Mouse (Mus musculus) forebrain, embryonic 16.5 days (tissue): ENCODE results near the gene Cul9. TPM values are rescaled to one million over a fixed set of nuclear protein-coding genes. Genes with fewer than 3 reads are reported as not detected.

Experiments
- ATAC-seq: fragments of 200-750 bp; cut with Nextera tagmentation; 2 replicates; pipeline ENCODE4 v1.8.0; 2017; ENCODE audit warnings: mild to moderate bottlenecking, moderate library complexity
- H3K27ac ChIP-seq: fragments of 300-500 bp; sonication (generic); 2 replicates; pipeline ENCODE4 v1.5.1; 2014; ENCODE audit warnings: low read length, control low read depth
- H3K27me3 ChIP-seq: fragments of 300-500 bp; sonication (generic); replicated peaks from 2 replicates; pipeline ENCODE4 v1.6.1; 2014; ENCODE audit warnings: low read length; ENCODE audit not compliant: control insufficient read depth, insufficient read depth
- H3K36me3 ChIP-seq: fragments of 300-500 bp; sonication (generic); 2 replicates; pipeline ENCODE4 v1.6.1; 2014; ENCODE audit not compliant: control insufficient read depth, insufficient read depth
- H3K4me1 ChIP-seq: fragments of 300-500 bp; sonication (generic); replicated peaks from 2 replicates; pipeline ENCODE4 v1.6.1; 2014; ENCODE audit warnings: low read length; ENCODE audit not compliant: control insufficient read depth, insufficient read depth
- H3K4me2 ChIP-seq: fragments of 300-500 bp; sonication (generic); 2 replicates; pipeline ENCODE4 v1.6.1; 2014; ENCODE audit warnings: mild to moderate bottlenecking, low read length, control low read depth
- H3K4me3 ChIP-seq: fragments of 300-500 bp; sonication (generic); replicated peaks from 2 replicates; pipeline ENCODE4 v1.5.1; 2014; ENCODE audit warnings: mild to moderate bottlenecking, low read length, control low read depth
- H3K9ac ChIP-seq: fragments of 300-500 bp; sonication (generic); replicated peaks from 2 replicates; pipeline ENCODE4 v1.6.1; 2014; ENCODE audit warnings: low read depth, low read length, control low read depth
- H3K9me3 ChIP-seq: fragments of 300-500 bp; sonication (generic); 2 replicates; pipeline ENCODE4 v1.6.1; 2016; ENCODE audit warnings: low read length; ENCODE audit not compliant: control insufficient read depth
- WGBS: fragments of 180-500 bp; shearing (Covaris S2); extraction: QIAGEN DNeasy Blood & Tissue Kit; methylation state at CpG from one replicate; pipeline ENCODE4 v1.1.7; 2014; 5-methylcytosine and 5-hydroxymethylcytosine counted together
- polyA plus RNA-seq: library from polyadenylated mRNA; unstranded; fragments of >200 nt; fragmentation: Nextera tagmentation; extraction: Ambion mirVana; gene quantifications from 2 replicates; pipeline ENCODE4 v1.2.1, GENCODE M21; 2015

The Cul9 gene
- polyA plus RNA-seq, 1 experiment from 2014 or later, result 19.8 TPM

- Histone ChIP-seq H3K4me2 (no peak overlapping the region), H3K27ac (no peak overlapping the region), H3K4me1 (peaks cover 38% of the 10 kb centered on the region), H3K9ac (no peak overlapping the region), H3K9me3 (no peaks in the 10 kb centered on the region), H3K4me3 (no peak overlapping the region), H3K36me3 (peaks cover 16% of the 10 kb centered on the region), H3K27me3 (no peaks in the 10 kb centered on the region)
- 92% methylated on average over 9 of the region's 9 CpGs for WGBS
- no peak for ATAC-seq
These were observed 3.5 kb upstream of the Cul9 start for GRCm38 (mm10) chr17:46549642-46550041.

DNA sequence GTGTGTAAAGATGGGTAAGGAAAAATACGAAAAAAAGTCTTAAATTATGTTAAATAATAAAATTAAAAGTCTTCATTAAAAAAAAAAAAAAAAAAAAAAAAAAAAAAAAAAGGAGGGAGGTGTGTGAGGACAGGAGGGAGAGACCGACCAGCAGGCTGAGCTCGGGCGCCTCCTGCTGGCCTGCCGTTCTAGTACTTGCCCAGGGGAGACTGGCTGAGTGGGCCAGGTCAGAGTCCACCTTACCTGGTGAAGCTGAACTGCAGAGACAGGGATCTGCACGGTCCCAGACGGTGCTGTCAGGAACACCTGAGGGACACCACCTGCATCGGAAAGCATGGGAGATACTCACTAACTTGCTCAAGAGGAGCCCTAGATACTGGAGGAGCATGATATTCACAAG lies 3.0 kb upstream of the Cul9 start:
- no peaks in the 10 kb centered on the region for H3K9me3 ChIP-seq
- peaks cover 16% of the 10 kb centered on the region for H3K36me3 ChIP-seq
- H3K4me3 ChIP-seq, result no peak overlapping the region
- H3K4me1 ChIP-seq, result peaks cover 33% of the 10 kb centered on the region
- 23% methylated on average over 8 of the region's 8 CpGs for WGBS
- no peak overlapping the region for H3K4me2 ChIP-seq
- no peak overlapping the region for H3K9ac ChIP-seq
- H3K27ac ChIP-seq, result no peak overlapping the region
- no peak for ATAC-seq
- no peaks in the 10 kb centered on the region for H3K27me3 ChIP-seq

DNA sequence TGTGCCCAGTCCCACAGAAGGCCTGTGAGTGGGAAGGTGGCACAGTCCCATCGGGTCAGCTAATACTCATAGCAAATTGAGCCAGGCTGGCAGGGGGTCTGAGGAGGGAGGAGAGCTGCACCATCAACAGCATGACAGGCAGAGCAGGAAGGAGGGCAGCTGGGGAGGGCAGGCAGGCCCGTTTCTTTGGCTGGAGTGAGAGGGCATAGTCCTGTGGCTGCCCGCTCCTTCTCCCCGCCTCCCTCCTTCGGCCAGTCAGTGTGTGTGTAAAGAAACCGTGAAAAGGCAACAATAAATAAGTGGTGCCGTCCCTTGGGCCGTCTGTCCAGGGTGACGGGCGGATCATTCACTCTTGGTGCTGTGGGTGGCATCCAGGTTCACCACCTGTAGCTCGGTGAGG lies 2.6 kb upstream of the Cul9 start:
- WGBS, result 58% methylated on average over 11 of the region's 11 CpGs
- H3K27ac ChIP-seq, result no peak overlapping the region
- no peaks in the 10 kb centered on the region for H3K9me3 ChIP-seq
- H3K36me3 ChIP-seq, result peaks cover 16% of the 10 kb centered on the region
- peaks cover 29% of the 10 kb centered on the region for H3K4me1 ChIP-seq
- ATAC-seq, result no peak
- H3K27me3 ChIP-seq, result no peaks in the 10 kb centered on the region
- no peak overlapping the region for H3K4me3 ChIP-seq
- no peak overlapping the region for H3K9ac ChIP-seq
- H3K4me2 ChIP-seq, result no peak overlapping the region

- no peak overlapping the region for H3K9ac ChIP-seq
- no peak for ATAC-seq
- no peak overlapping the region for H3K27ac ChIP-seq
- no peaks in the 10 kb centered on the region for H3K27me3 ChIP-seq
- peaks cover 21% of the 10 kb centered on the region for H3K4me1 ChIP-seq
- WGBS, result 20% methylated on average over 3 of the region's 3 CpGs
- H3K9me3 ChIP-seq, result no peaks in the 10 kb centered on the region
- peaks cover 16% of the 10 kb centered on the region for H3K36me3 ChIP-seq
- no peak overlapping the region for H3K4me3 ChIP-seq
- no peak overlapping the region for H3K4me2 ChIP-seq
These were observed 1.7 kb upstream of the Cul9 start for GRCm38 (mm10) chr17:46547923-46548322.

DNA sequence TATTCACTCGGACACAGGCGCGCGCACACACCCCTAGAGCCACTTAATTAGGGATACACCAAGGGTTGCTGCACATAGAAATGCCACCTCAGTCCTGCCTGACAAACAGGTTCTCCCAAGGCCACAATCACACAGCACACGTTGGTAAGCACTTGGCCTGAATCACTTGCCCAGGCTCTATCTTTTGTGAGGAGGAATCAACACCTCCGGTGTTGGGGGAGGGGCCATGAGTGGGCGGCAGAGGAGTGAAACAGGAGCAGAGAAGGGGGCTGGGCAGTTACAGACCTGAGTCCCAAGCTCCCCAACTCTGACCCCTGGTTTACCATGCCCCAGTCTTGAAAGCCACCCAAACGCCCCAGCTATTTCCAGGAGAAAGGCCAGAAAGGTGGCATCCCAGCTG lies 807 bp upstream of the Cul9 start:
- no peak overlapping the region for H3K27ac ChIP-seq
- H3K9ac ChIP-seq, result no peak overlapping the region
- no peak for ATAC-seq
- H3K4me1 ChIP-seq, result peaks cover 14% of the 10 kb centered on the region
- no peak overlapping the region for H3K4me3 ChIP-seq
- H3K36me3 ChIP-seq, result peaks cover 16% of the 10 kb centered on the region
- H3K27me3 ChIP-seq, result no peaks in the 10 kb centered on the region
- H3K4me2 ChIP-seq, result no peak overlapping the region
- WGBS, result 12% methylated on average over 8 of the region's 8 CpGs
- H3K9me3 ChIP-seq, result no peaks in the 10 kb centered on the region

GRCm38 (mm10) chr17:46546591-46546990 lies 403 bp upstream of the Cul9 start:
- Histone ChIP-seq H3K27ac (no peak overlapping the region), H3K4me3 (peak overlapping the region; percentile 87), H3K9ac (peak overlapping the region; percentile 93), H3K27me3 (no peaks in the 10 kb centered on the region), H3K9me3 (no peaks in the 10 kb centered on the region), H3K4me2 (peak overlapping the region; percentile 77), H3K36me3 (peaks cover 16% of the 10 kb centered on the region), H3K4me1 (peaks cover 14% of the 10 kb centered on the region)
- ATAC-seq, result no peak
- WGBS, result 6% methylated on average over 7 of the region's 7 CpGs

DNA sequence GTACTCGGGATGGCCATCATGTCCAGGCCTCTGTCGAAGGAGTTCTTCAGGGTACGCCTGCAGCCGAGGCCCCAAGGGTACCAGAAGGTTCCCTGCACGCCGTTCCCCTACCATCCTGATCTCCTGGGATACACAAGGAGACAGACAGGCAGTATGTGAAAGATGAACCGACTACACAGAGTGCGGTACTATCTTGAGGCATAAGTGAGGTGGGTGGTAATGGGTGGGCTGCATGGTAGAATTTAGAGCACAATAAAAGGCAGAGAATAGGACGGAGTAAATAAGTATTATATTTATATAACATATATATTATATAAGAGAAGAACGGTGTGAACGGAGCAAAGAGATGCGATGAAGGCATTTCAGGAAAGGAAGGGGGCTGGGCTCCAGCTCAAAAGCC lies 2.5 kb downstream of the Cul9 start:
- no peak for ATAC-seq
- Histone ChIP-seq H3K27ac (no peak overlapping the region), H3K4me3 (no peak overlapping the region)

GRCm38 (mm10) chr17:46525579-46526307 lies 20.4 kb downstream of the Cul9 start:
- Histone ChIP-seq H3K4me3 (no peak overlapping the region), H3K27ac (no peak overlapping the region), H3K36me3 (0 out of 2 replicates have a peak, but pooled peaks cover 7% of the 10 kb centered on the region), H3K4me2 (no peak overlapping the region), H3K27me3 (0 out of 2 replicates have a peak, but pooled peaks cover 3% of the 10 kb centered on the region), H3K4me1 (no peaks in the 10 kb centered on the region), H3K9me3 (no peaks in the 10 kb centered on the region), H3K9ac (no peak overlapping the region)
- peak; percentile 68 for ATAC-seq
- WGBS, result 33% methylated on average over 12 of the region's 12 CpGs

More for the DNA sequence above, 2.5 kb downstream of the Cul9 start:
- Histone ChIP-seq H3K27me3 (no peaks in the 10 kb centered on the region), H3K4me1 (peaks cover 14% of the 10 kb centered on the region), H3K9me3 (no peaks in the 10 kb centered on the region), H3K9ac (no peak overlapping the region), H3K4me2 (no peak overlapping the region), H3K36me3 (peaks cover 12% of the 10 kb centered on the region)
- 93% methylated on average over 12 of the region's 12 CpGs for WGBS

- 85% methylated on average over 10 of the region's 10 CpGs for WGBS
- H3K9me3 ChIP-seq, result no peaks in the 10 kb centered on the region
- H3K4me1 ChIP-seq, result no peaks in the 10 kb centered on the region
- H3K27ac ChIP-seq, result no peak overlapping the region
- H3K4me2 ChIP-seq, result no peak overlapping the region
- 0 out of 2 replicates have a peak, but pooled peaks cover 3% of the 10 kb centered on the region for H3K27me3 ChIP-seq
- no peak overlapping the region for H3K4me3 ChIP-seq
- 0 out of 2 replicates have a peak, but pooled peaks have one; percentile 4 for ATAC-seq
- H3K36me3 ChIP-seq, result 0 out of 2 replicates have a peak, but pooled peaks cover 7% of the 10 kb centered on the region
- no peak overlapping the region for H3K9ac ChIP-seq
These were observed 21.1 kb downstream of the Cul9 start for GRCm38 (mm10) chr17:46525065-46525464.
